Comparison of ENCODE assay signal across 12 mouse cellular contexts in genomic region chr14:121983009-121983933, GRCm38 (mm10). TPM values are rescaled to one million over a fixed set of nuclear protein-coding genes. Genes with fewer than 3 reads are reported as not detected.
A peak's percentile ranks its signal among the peaks of the same experiment; 100 is the strongest.
DNase-seq lines count a peak whose midpoint lies in the region; ATAC-seq and TF ChIP-seq lines count a peak whose summit lies in the region.
"Had no signal": no experiment of that assay in that cellular context is flagged by ENCODE, and none has a peak within 500 bp of the region (broad histone marks: within the 10 kb centered on the region; RNA-seq: fewer than 3 reads in every experiment).

No protein-coding gene starts in this region.

- intact Hi-C loops in left cerebral cortex, postnatal 14 days (cut with DNase I) = no loop called here

- H3K4me1 ChIP-seq in kidney, adult 2 months (ENCODE audit: control insufficient read depth, insufficient read depth, low read length) = peaks cover 11% of the 10 kb centered on the region
- H3K4me1 ChIP-seq in kidney, embryonic 16.5 days (ENCODE audit: insufficient read depth, low read length) = peaks cover 20% of the 10 kb centered on the region; the same call in 1 of the 2 replicates

- no peak overlapping the region for H3K4me3 ChIP-seq in kidney, adult 2 months (ENCODE audit: insufficient read depth, low read depth, low read length)
- no peak overlapping the region for H3K4me3 ChIP-seq in kidney, embryonic 16.5 days (ENCODE audit: low read length)
- H3K4me3 ChIP-seq: myocyte had no signal

- H3K4me2 ChIP-seq in kidney, embryonic 16.5 days (replicated peaks; ENCODE audit: low read depth, low read length) = peak overlapping the region; percentile 1; the same call in 1 of the 2 replicates

- no peak for TF ChIP-seq POLR2A in kidney, adult 2 months (IDR thresholded peaks at IDR 0.05; ENCODE audit: low read depth, low read length)

- DNase-seq in kidney, adult 2 months = peak; percentile 58
- no peak for DNase-seq in kidney, adult 11 months
- DNase-seq in left cerebral cortex, postnatal 14 days (ENCODE audit: low spot score in 2 of 2) = no peak
- no peak for DNase-seq in gastrocnemius, postnatal 4 days (ENCODE audit: low spot score in 2 of 2)
- DNase-seq: cerebellum, postnatal 36 days; lung, adult 18-20 months had no signal

- no peaks in the 10 kb centered on the region for H3K36me3 ChIP-seq in kidney, adult 2 months (ENCODE audit: control insufficient read depth, insufficient read depth, low read length)
- H3K36me3 ChIP-seq in kidney, embryonic 16.5 days (ENCODE audit: insufficient read depth, low read length) = no peaks in the 10 kb centered on the region

- 0 out of 2 replicates have a peak, but pooled peaks have one; percentile 15 for ATAC-seq in common myeloid progenitor, adult 5-6 weeks (replicated peaks; ENCODE audit: low read depth, poor library complexity, severe bottlenecking)
- ATAC-seq in kidney, embryonic 16.5 days (ENCODE audit: low FRiP score, low TSS enrichment) = peak; percentile 79
- ATAC-seq in megakaryocyte, adult 5-6 weeks (ENCODE audit: poor library complexity, severe bottlenecking) = peak; percentile 31; the same call in 1 of the 2 replicates
- ATAC-seq: forebrain, embryonic 14.5 days had no signal

- no peak overlapping the region for H3K27ac ChIP-seq in kidney, adult 2 months (ENCODE audit: insufficient read depth, low read depth, low read length)
- peak overlapping the region; percentile 86 for H3K27ac ChIP-seq in kidney, embryonic 16.5 days (ENCODE audit: low read length)

- H3K9ac ChIP-seq in kidney, embryonic 16.5 days (replicated peaks; ENCODE audit: low read length) = no peak overlapping the region

- WGBS in kidney, adult 2 months = 25% methylated on average over 8 of the region's 8 CpGs
- 25% methylated on average over 8 of the region's 8 CpGs for WGBS in kidney, embryonic 16.5 days

- TF ChIP-seq CTCF in kidney, adult 2 months (conservative IDR thresholded peaks at IDR 0.05; ENCODE audit: insufficient read depth, insufficient read length, low read depth, low read length) = no peak

- no peaks in the 10 kb centered on the region for H3K27me3 ChIP-seq in kidney, adult 2 months (replicated peaks; ENCODE audit: control insufficient read depth, insufficient read depth, low read length)
- H3K27me3 ChIP-seq in kidney, embryonic 16.5 days (ENCODE audit: insufficient read depth, low read length) = no peaks in the 10 kb centered on the region

- no peaks in the 10 kb centered on the region for H3K9me3 ChIP-seq in kidney, embryonic 16.5 days (ENCODE audit: low read length)

RNA-seq across cellular contexts. Expression of gene Gpr183, which starts 18.3 kb away (rescaled TPM):
- polyA plus RNA-seq in kidney, adult 2 months (2012; rRNA removed) = 0.65 and 1.7 TPM in 2 replicates
- 2.9 and 8.1 TPM in 2 replicates for total RNA-seq in common myeloid progenitor, adult 5-6 weeks (2017)
- 4.0 and 4.9 TPM in 2 replicates for polyA plus RNA-seq in kidney, embryonic 16.5 days (2015; fragmentation: Nextera tagmentation; extraction: Ambion mirVana)
- total RNA-seq in megakaryocyte, adult 5-6 weeks (2015) = 39.0 and 39.1 TPM in 2 replicates
- 33.8 and 36.4 TPM in 2 replicates for total RNA-seq in megakaryocyte, adult 5-6 weeks (2017)
- total RNA-seq in left cerebral cortex, postnatal 14 days (2021) = under 1 TPM; 0.66 to 0.91 TPM
- 1 to 10 TPM; 2.2 to 2.3 TPM for total RNA-seq in gastrocnemius, postnatal 4 days (2021)

RNA-seq across cellular contexts. Expression of gene Timm8a2, which starts 51.2 kb away (rescaled TPM):
- polyA plus RNA-seq in kidney, adult 2 months (2012; rRNA removed) = 0.18 TPM in 1 of 2 replicates, not detected in the other
- not detected in 2 replicates for total RNA-seq in common myeloid progenitor, adult 5-6 weeks (2017)
- polyA plus RNA-seq in kidney, embryonic 16.5 days (2015; fragmentation: Nextera tagmentation; extraction: Ambion mirVana) = not detected in 2 replicates
- total RNA-seq in megakaryocyte, adult 5-6 weeks (2015) = not detected in 2 replicates
- 0.18 TPM in 1 of 2 replicates, not detected in the other for total RNA-seq in megakaryocyte, adult 5-6 weeks (2017)
- under 1 TPM in 1 of 2 experiments, not detected in 1; 0.38 TPM for total RNA-seq in left cerebral cortex, postnatal 14 days (2021)
- not detected for total RNA-seq in gastrocnemius, postnatal 4 days (2021)
- total RNA-seq: granulocyte monocyte progenitor cell, adult 5-6 weeks had no signal
- polyA plus RNA-seq: forebrain, embryonic 14.5 days; myocyte had no signal

Comparison
In these comparisons a context has a peak if more than half of its experiments do, and no peak if none do; other contexts are left out.
1. ATAC-seq: peak in every context shown above with its lines; median percentile 79 in kidney, embryonic 16.5 days; 31 in megakaryocyte, adult 5-6 weeks; 15 in common myeloid progenitor, adult 5-6 weeks.